In the genomic region with DNA sequence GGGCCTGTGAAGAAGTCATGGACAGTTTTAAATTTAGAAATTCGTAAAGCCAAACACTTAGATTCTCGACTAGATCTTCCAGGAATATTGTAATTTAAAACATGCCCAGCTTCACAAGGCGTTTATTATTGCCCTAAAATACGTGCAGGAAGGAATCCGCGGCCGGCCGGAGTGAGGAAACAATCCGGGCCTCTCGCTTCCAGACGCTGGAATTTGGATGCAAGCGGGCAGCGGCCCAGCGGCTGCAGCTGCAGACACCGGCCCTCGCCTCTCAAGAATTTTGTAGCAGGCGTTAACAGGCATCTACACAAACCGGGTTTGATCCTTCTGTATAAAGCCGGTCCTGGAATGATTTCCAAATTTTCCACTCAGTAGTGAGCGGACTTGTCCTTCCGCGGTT, we compare ENCODE assay signal across 8 mouse cellular contexts.
DNase-seq lines count a peak whose midpoint lies in the region; ATAC-seq and TF ChIP-seq lines count a peak whose summit lies in the region.

No protein-coding gene starts in this region.

- TF ChIP-seq POLR2A in small intestine, adult 2 months (IDR thresholded peaks at IDR 0.05; ENCODE audit: low read depth, low read length), result no peak

- no peak for TF ChIP-seq CTCF in C2C12 (IDR thresholded peaks at IDR 0.05; ENCODE audit: control insufficient read depth, insufficient read depth, insufficient read length)
- no peak for TF ChIP-seq CTCF in small intestine, adult 2 months (IDR thresholded peaks at IDR 0.05; ENCODE audit: extremely low read depth, insufficient read length, insufficient replicate concordance, low read depth, low read length)

- H3K79me2 ChIP-seq in C2C12 (ENCODE audit: control insufficient read depth, insufficient read depth), result no peaks in the 10 kb centered on the region

- H3K79me3 ChIP-seq in C2C12 (ENCODE audit: low read depth), result no peaks in the 10 kb centered on the region

- H3K9ac ChIP-seq in intestine, embryonic 16.5 days (ENCODE audit: low read depth, low read length), result peak overlapping the region; percentile 58
- peak overlapping the region; percentile 21; the same call in 1 of the 2 replicates for H3K9ac ChIP-seq in lung, embryonic 15.5 days

- H3ac ChIP-seq in C2C12 (ENCODE audit: control insufficient read depth, insufficient read length, low read depth), result peak overlapping the region; percentile 51

- DNase-seq in ZHBTc4 (ENCODE audit: low read depth, low spot score), result peak; percentile 35
- peak; percentile 69 for DNase-seq in gastrocnemius, postnatal 25 days
- no peak for DNase-seq in right cerebral cortex, postnatal 14 days

- WGBS in intestine, embryonic 16.5 days, result 3% methylated on average over 22 of the region's 22 CpGs
- WGBS in lung, embryonic 15.5 days, result 3% methylated on average over 22 of the region's 22 CpGs
- 7% methylated on average over 22 of the region's 22 CpGs for WGBS in small intestine, adult 2 months

- no peaks in the 10 kb centered on the region for H3K36me3 ChIP-seq in C2C12 (ENCODE audit: control insufficient read depth, insufficient read depth)
- H3K36me3 ChIP-seq in intestine, embryonic 16.5 days (ENCODE audit: control insufficient read depth, insufficient read depth, low read length), result no peaks in the 10 kb centered on the region
- H3K36me3 ChIP-seq in lung, embryonic 15.5 days, result no peaks in the 10 kb centered on the region
- no peaks in the 10 kb centered on the region for H3K36me3 ChIP-seq in small intestine, adult 2 months (ENCODE audit: control insufficient read depth, insufficient read depth, low read length)

- H3K9me3 ChIP-seq in intestine, embryonic 16.5 days (ENCODE audit: control insufficient read depth, low read length), result no peaks in the 10 kb centered on the region
- no peaks in the 10 kb centered on the region for H3K9me3 ChIP-seq in lung, embryonic 15.5 days

- peak overlapping the region; percentile 15 for H3K4me3 ChIP-seq in C2C12 (ENCODE audit: insufficient read depth, poor library complexity, severe bottlenecking)
- H3K4me3 ChIP-seq in intestine, embryonic 16.5 days (ENCODE audit: low read length), result peak overlapping the region; percentile 39; the same call in 1 of the 2 replicates
- H3K4me3 ChIP-seq in lung, embryonic 15.5 days, result peak overlapping the region; percentile 31
- no peak overlapping the region for H3K4me3 ChIP-seq in small intestine, adult 2 months (ENCODE audit: low read depth, low read length)

- H3K27ac ChIP-seq in intestine, embryonic 16.5 days (ENCODE audit: low read length), result peak overlapping the region; percentile 86
- H3K27ac ChIP-seq in lung, embryonic 15.5 days, result peak overlapping the region; percentile 73
- H3K27ac ChIP-seq in small intestine, adult 2 months (ENCODE audit: insufficient read depth, low read depth, low read length), result peak overlapping the region; percentile 51

- peaks cover 20% of the 10 kb centered on the region for H3K4me1 ChIP-seq in intestine, embryonic 16.5 days (ENCODE audit: control insufficient read depth, insufficient read depth, low read length)
- H3K4me1 ChIP-seq in lung, embryonic 15.5 days, result peaks cover 35% of the 10 kb centered on the region
- H3K4me1 ChIP-seq in small intestine, adult 2 months (ENCODE audit: control insufficient read depth, insufficient read depth, insufficient read length, low read length), result peaks cover 8% of the 10 kb centered on the region

- H3K27me3 ChIP-seq in C2C12 (ENCODE audit: control insufficient read depth, insufficient read depth, insufficient read length), result no peaks in the 10 kb centered on the region
- peaks cover 22% of the 10 kb centered on the region for H3K27me3 ChIP-seq in intestine, embryonic 16.5 days (replicated peaks; ENCODE audit: control insufficient read depth, insufficient read depth, low read length)
- H3K27me3 ChIP-seq in lung, embryonic 15.5 days, result peaks cover 45% of the 10 kb centered on the region
- H3K27me3 ChIP-seq in small intestine, adult 2 months (ENCODE audit: control insufficient read depth, insufficient read depth, low read length), result peaks cover 74% of the 10 kb centered on the region

- H3K4me2 ChIP-seq in intestine, embryonic 16.5 days (ENCODE audit: low read depth, low read length), result peak overlapping the region; percentile 72
- H3K4me2 ChIP-seq in lung, embryonic 15.5 days, result peak overlapping the region; percentile 71

- no peak for ATAC-seq in intestine, embryonic 16.5 days
- no peak for ATAC-seq in lung, embryonic 15.5 days (ENCODE audit: borderline replicate concordance, extremely low read depth, low FRiP score, low TSS enrichment)
- ATAC-seq in cerebellum, adult (ENCODE audit: insufficient number of reproducible peaks, low FRiP score, low TSS enrichment), result no peak

TF ChIP-seq in C2C12, 6 proteins besides CTCF, POLR2A, EP300 and RAD21:
- TF ChIP-seq MAX (IDR thresholded peaks at IDR 0.05) (no peak), MYOG (IDR thresholded peaks at IDR 0.05; ENCODE audit: control insufficient read depth, extremely low read depth, insufficient read length) (no peak), CEBPB (IDR thresholded peaks at IDR 0.05; ENCODE audit: low read depth) (no peak), USF1 (IDR thresholded peaks at IDR 0.05; ENCODE audit: low read depth) (no peak), FOSL1 (IDR thresholded peaks at IDR 0.05; ENCODE audit: insufficient read depth, low read length, poor library complexity, severe bottlenecking) (no peak), MYOD1 (IDR thresholded peaks at IDR 0.05; ENCODE audit: control insufficient read depth, insufficient read length, low read depth) (no peak)
